Mouse (Mus musculus): ENCODE results near the gene Dnm1.
"Not testable (repeated sequence)": the region's sequence is repeated elsewhere in the genome, so short reads cannot be mapped to it uniquely, and the experiment has no call there.

The Dnm1 gene

GRCm38 (mm10) chr2:32353007-32353542 is at the start of gene Dnm1:
Dnm1 (minus strand) TSS chr2:32353338.
- DNase-seq = peak; percentile 82 to 88

GRCm38 (mm10) chr2:32396695-32397094 is 43.6 kb upstream of the Dnm1 start:
- no peak for DNase-seq

- DNase-seq = peak; percentile 93 to 94
Observed at GRCm38 (mm10) chr2:32395946-32396621, 42.9 kb upstream of the Dnm1 start.

GRCm38 (mm10) chr2:32395484-32395945 is 42.4 kb upstream of the Dnm1 start, which contains the start of gene Ptges2:
Ptges2 (plus strand) TSS chr2:32395896.
- peak; percentile 93 to 94 for DNase-seq

- DNase-seq = peak; percentile 50 to 64
Observed at GRCm38 (mm10) chr2:32394973-32395372, 41.8 kb upstream of the Dnm1 start.

- DNase-seq = peak; percentile 67 to 81
Observed at GRCm38 (mm10) chr2:32392063-32392462, 38.9 kb upstream of the Dnm1 start.

- DNase-seq = peak; percentile 59 to 71
Observed at GRCm38 (mm10) chr2:32390871-32391270, 37.7 kb upstream of the Dnm1 start.

- no peak for DNase-seq
Observed at GRCm38 (mm10) chr2:32389157-32389556, 36.0 kb upstream of the Dnm1 start.

- DNase-seq = peak; percentile 49 to 67
Observed at GRCm38 (mm10) chr2:32387706-32388490, 34.8 kb upstream of the Dnm1 start, which contains the start of gene Lcn2. Lcn2 (minus strand) TSS chr2:32388252.

- no peak for DNase-seq
Observed at GRCm38 (mm10) chr2:32382689-32383088, 29.6 kb upstream of the Dnm1 start.

- peak; percentile 94 to 97 for DNase-seq
Observed at GRCm38 (mm10) chr2:32381775-32382223, 28.7 kb upstream of the Dnm1 start, which contains the start of gene 1110008P14Rik. 1110008P14Rik (minus strand) TSS chr2:32381938.

GRCm38 (mm10) chr2:32381141-32381774 is 28.1 kb upstream of the Dnm1 start:
- DNase-seq = no peak

- no peak for DNase-seq
Observed at GRCm38 (mm10) chr2:32380001-32380500, 26.9 kb upstream of the Dnm1 start.

- no peak for DNase-seq
Observed at GRCm38 (mm10) chr2:32376963-32377362, 23.8 kb upstream of the Dnm1 start.

- DNase-seq = no peak
Observed at GRCm38 (mm10) chr2:32375317-32375940, 22.3 kb upstream of the Dnm1 start.

GRCm38 (mm10) chr2:32374191-32374590 is 21.1 kb upstream of the Dnm1 start:
- DNase-seq = no peak

- no peak for DNase-seq
Observed at GRCm38 (mm10) chr2:32367315-32367714, 14.2 kb upstream of the Dnm1 start.

GRCm38 (mm10) chr2:32364121-32364520 is 11.0 kb upstream of the Dnm1 start:
- no peak for DNase-seq

GRCm38 (mm10) chr2:32363376-32364106 is 10.4 kb upstream of the Dnm1 start:
- peak; percentile 57 to 72 for DNase-seq

- DNase-seq = peak; percentile 94 to 96
Observed at GRCm38 (mm10) chr2:32362817-32363340, 9.7 kb upstream of the Dnm1 start.

- DNase-seq = not testable (repeated sequence)
Observed at GRCm38 (mm10) chr2:32362274-32362673, 9.1 kb upstream of the Dnm1 start.

All from lung, adult 18-20 months (tissue).